Mouse (Mus musculus): Measurements from ENCODE around the gene Armcx4.

- TF ChIP-seq GATA1 (IDR thresholded peaks at IDR 0.05; ENCODE audit: borderline replicate concordance, low read length) (no peak), FLI1 (IDR thresholded peaks at IDR 0.05; ENCODE audit: low read length) (no peak)
Observed at GRCm38 (mm10) chrX:134686267-134686666, at the start of gene Armcx4.
